In the genomic region with DNA sequence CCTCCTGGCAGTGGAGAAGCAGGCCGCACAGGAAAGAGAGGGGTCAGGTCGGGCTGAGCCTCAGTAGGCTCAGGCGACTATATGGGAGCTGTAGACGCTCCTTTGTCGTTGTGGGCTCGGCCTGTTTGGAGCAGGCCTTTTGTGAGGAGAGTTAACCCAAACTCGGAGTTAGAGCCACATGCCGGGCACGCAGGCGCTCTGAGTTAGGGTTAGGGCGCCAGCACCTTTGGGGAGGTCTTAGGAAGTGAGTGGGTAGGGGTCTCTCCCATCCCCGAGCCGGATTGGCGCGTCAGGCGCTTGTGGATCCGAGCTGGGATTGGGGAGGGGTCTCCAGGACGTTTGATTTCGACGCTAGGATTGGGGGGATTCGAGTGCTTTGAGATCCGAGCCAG, we compare ENCODE assay signal across 8 mouse cellular contexts. TPM values are rescaled to one million over a fixed set of nuclear protein-coding genes. Genes with fewer than 3 reads are reported as not detected.
DNase-seq lines count a peak whose midpoint lies in the region; ATAC-seq lines count a peak whose summit lies in the region.

No protein-coding gene starts in this region.

- peak overlapping the region; percentile 96 for H3K27ac ChIP-seq in lung, embryonic 15.5 days
- H3K27ac ChIP-seq in heart, embryonic 16.5 days (ENCODE audit: low read length) = peak overlapping the region; percentile 92

- peak; percentile 46 to 50 for DNase-seq in cerebellum, postnatal 4 days (ENCODE audit: low spot score in 2 of 2)
- no peak for DNase-seq in cerebellum, adult 8-10 months
- DNase-seq in lung, adult 18-20 months = no peak
- no peak for DNase-seq in adrenal gland, adult 8-10 months
- no peak for DNase-seq in urinary bladder, postnatal 4 days (ENCODE audit: low spot score in 2 of 2)

- peak overlapping the region; percentile 84 for H3K4me3 ChIP-seq in lung, embryonic 15.5 days
- peak overlapping the region; percentile 85 for H3K4me3 ChIP-seq in heart, embryonic 16.5 days (ENCODE audit: low read length)

- H3K9me3 ChIP-seq in lung, embryonic 15.5 days = no peaks in the 10 kb centered on the region
- H3K9me3 ChIP-seq in heart, embryonic 16.5 days (replicated peaks; ENCODE audit: control insufficient read depth, low read length) = no peaks in the 10 kb centered on the region

- peak overlapping the region; percentile 97 for H3K9ac ChIP-seq in lung, embryonic 15.5 days
- H3K9ac ChIP-seq in heart, embryonic 16.5 days (ENCODE audit: low read length) = peak overlapping the region; percentile 91

- H3K4me1 ChIP-seq in lung, embryonic 15.5 days = peaks cover 29% of the 10 kb centered on the region
- H3K4me1 ChIP-seq in heart, embryonic 16.5 days (ENCODE audit: control insufficient read depth, insufficient read depth, low read length) = peaks cover 25% of the 10 kb centered on the region

- peak overlapping the region; percentile 91 for H3K4me2 ChIP-seq in lung, embryonic 15.5 days
- H3K4me2 ChIP-seq in heart, embryonic 16.5 days (ENCODE audit: low read depth, low read length) = peak overlapping the region; percentile 95

- H3K36me3 ChIP-seq in lung, embryonic 15.5 days = no peaks in the 10 kb centered on the region
- H3K36me3 ChIP-seq in heart, embryonic 16.5 days (ENCODE audit: control insufficient read depth, insufficient read depth) = no peaks in the 10 kb centered on the region

- no peaks in the 10 kb centered on the region for H3K27me3 ChIP-seq in lung, embryonic 15.5 days
- H3K27me3 ChIP-seq in heart, embryonic 16.5 days (ENCODE audit: control insufficient read depth, insufficient read depth, low read length) = no peaks in the 10 kb centered on the region

- WGBS in lung, embryonic 15.5 days = under 1% methylated on average over 22 of the region's 22 CpGs
- WGBS in heart, embryonic 16.5 days = under 1% methylated on average over 22 of the region's 22 CpGs

- no peak for ATAC-seq in lung, embryonic 15.5 days (ENCODE audit: borderline replicate concordance, extremely low read depth, low FRiP score, low TSS enrichment)
- ATAC-seq in heart, embryonic 16.5 days (replicated peaks; ENCODE audit: extremely low read depth, insufficient read depth, low FRiP score) = no peak
- ATAC-seq in megakaryocyte, adult 5-6 weeks (ENCODE audit: poor library complexity, severe bottlenecking) = peak; percentile 42; the same call in 1 of the 2 replicates

RNA-seq across cellular contexts. Expression of a gene that starts 0.3 kb away (rescaled TPM):
- 11.2 and 11.9 TPM in 2 replicates for polyA plus RNA-seq in lung, embryonic 15.5 days (2015; fragmentation: Nextera tagmentation; extraction: Ambion mirVana)
- 8.6 and 9.0 TPM in 2 replicates for polyA plus RNA-seq in heart, embryonic 16.5 days (2015; fragmentation: Nextera tagmentation; extraction: Ambion mirVana)
- total RNA-seq in megakaryocyte, adult 5-6 weeks (2015) = 28.8 and 33.8 TPM in 2 replicates
- 30.4 and 31.0 TPM in 2 replicates for total RNA-seq in megakaryocyte, adult 5-6 weeks (2017)
- total RNA-seq in adrenal gland, adult 8-10 months (2022) = 10 to 100 TPM; 52.0 to 61.3 (median 55.4) TPM

RNA-seq across cellular contexts. Expression of a gene that starts 33.7 kb away (rescaled TPM):
- polyA plus RNA-seq in lung, embryonic 15.5 days (2015; fragmentation: Nextera tagmentation; extraction: Ambion mirVana) = 66.3 and 66.7 TPM in 2 replicates
- 51.2 and 52.3 TPM in 2 replicates for polyA plus RNA-seq in heart, embryonic 16.5 days (2015; fragmentation: Nextera tagmentation; extraction: Ambion mirVana)
- 21.3 and 23.1 TPM in 2 replicates for total RNA-seq in megakaryocyte, adult 5-6 weeks (2015)
- total RNA-seq in megakaryocyte, adult 5-6 weeks (2017) = 16.7 and 17.0 TPM in 2 replicates
- total RNA-seq in adrenal gland, adult 8-10 months (2022) = 10 to 100 TPM; 57.3 to 68.1 (median 62.5) TPM

Comparison
In these comparisons a context has a peak if more than half of its experiments do, and no peak if none do; other contexts are left out.
1. DNase-seq: peak in cerebellum, postnatal 4 days (2 of 2); none in cerebellum, adult 8-10 months (single experiment), lung, adult 18-20 months (0 of 2), adrenal gland, adult 8-10 months (single experiment) and urinary bladder, postnatal 4 days (0 of 2).